Mouse (Mus musculus): ENCODE results near the gene Eda.
A peak's percentile ranks its signal among the peaks of the same experiment; 100 is the strongest.

The Eda gene

DNA sequence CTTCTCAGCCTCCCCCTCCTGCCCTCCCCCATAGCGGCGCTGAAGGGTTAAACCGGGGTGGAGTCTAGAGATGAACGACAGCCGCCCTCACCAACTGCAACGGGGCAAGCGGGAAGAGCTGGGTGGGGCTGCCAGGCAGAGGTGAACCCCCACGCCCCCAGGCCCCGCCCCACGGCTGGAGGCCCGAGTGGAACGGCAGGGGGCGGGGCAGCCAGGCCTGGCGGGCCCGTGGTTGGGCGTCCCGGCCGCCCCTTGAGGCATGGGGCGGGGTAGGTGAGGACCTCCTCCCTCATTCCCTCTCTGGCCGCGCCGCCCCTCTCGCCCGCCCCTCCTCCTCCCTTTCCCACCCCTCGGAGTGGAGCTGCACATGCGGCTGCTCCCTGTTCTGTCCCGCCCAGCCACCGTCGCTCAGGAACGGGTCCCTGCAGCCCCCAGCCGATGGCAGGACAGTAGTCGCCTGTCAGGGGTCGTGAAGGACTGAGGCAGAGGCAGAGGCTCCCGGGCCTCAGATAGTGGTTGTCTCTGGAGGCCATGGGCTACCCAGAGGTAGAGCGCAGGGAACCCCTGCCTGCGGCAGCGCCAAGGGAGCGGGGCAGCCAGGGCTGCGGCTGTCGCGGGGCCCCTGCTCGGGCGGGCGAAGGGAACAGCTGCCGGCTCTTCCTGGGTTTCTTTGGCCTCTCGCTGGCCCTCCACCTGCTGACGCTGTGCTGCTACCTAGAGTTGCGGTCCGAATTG is at the start of gene Eda:
Eda (plus strand) TSS at position 357 of the 735 bp plus-strand sequence.
- DNase-seq (ENCODE audit: low read depth, low spot score): no peak

DNA sequence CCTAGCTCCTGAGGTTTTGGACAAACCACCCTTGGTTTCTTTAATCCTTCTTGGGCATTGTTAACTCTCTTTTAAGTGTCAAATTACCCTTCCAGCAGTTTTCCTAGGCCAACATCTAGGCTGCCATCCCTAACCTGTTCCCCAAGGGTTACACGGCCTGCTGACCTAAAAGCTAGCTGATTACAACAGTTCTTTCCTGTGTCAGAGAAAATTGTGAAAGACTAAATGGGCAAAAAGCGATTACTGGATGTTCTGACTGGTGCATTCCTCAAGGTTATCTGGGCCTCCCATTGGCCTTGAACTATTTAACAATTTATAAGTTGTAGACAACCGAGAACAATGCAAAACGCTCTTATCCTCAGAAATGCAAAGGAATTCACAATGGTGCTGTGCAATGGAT is 14.4 kb upstream of the Eda start:
- DNase-seq (ENCODE audit: low read depth, low spot score): no peak

DNA sequence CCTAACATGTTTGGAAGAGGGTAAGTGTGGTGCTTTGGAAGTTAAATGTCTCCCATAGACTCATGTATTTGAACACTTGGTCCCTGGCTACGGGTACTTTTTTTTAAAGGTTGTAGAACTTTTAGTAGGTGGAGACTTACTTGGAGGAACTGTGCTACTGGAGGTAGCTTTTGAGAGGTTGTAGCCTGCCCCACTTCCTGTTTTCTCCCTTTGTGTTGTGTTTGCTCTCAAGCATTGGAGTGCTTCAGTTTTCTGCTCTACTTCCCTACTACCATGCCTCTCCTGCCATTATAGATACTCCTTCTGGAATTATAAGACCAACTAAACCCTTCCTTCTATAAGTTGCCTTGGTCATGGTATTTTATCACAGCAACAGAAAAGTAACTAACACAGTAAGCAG is 5.3 kb upstream of the Eda start:
- DNase-seq (ENCODE audit: low read depth, low spot score): no peak

DNA sequence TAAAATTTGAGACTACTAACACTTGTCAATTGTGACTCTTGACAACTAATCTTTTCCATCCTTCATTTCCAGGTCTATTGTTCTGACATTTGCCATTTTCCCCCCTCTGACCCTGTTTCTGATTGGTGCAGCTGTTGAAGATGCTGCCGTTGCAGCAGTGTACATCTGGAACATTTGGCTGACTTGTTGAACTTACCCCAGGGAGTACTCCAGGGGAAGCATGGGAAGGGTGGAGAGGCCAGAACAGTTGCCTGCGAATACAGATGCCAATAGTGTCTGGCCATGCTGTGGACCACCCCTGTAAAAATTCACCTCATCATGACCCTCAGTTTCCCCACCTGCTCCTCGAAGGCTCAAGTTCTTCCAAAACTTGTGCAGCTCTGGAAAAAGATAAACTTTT is 1.0 kb upstream of the Eda start:
- DNase-seq (ENCODE audit: low read depth, low spot score): no peak

DNA sequence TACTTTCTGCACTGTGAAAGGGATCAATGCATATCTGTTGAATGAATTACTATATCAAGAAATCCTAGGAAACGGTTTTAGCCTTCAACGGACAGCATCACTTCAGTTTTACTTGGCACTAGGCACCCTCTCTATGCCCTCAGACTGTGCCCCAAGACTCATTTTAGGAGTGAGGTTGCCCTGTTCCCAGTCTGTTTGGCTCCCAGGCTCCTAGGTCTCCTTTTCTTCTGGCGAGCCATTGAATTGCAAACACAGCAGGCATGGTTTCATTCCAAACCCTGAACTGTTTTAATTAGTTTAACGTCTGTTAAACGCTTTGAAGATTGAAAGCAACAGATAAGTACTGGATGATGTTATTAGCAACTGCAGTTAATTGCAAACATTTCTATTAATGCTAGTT is 603 bp upstream of the Eda start:
- no peak for DNase-seq (ENCODE audit: low read depth, low spot score)

DNA sequence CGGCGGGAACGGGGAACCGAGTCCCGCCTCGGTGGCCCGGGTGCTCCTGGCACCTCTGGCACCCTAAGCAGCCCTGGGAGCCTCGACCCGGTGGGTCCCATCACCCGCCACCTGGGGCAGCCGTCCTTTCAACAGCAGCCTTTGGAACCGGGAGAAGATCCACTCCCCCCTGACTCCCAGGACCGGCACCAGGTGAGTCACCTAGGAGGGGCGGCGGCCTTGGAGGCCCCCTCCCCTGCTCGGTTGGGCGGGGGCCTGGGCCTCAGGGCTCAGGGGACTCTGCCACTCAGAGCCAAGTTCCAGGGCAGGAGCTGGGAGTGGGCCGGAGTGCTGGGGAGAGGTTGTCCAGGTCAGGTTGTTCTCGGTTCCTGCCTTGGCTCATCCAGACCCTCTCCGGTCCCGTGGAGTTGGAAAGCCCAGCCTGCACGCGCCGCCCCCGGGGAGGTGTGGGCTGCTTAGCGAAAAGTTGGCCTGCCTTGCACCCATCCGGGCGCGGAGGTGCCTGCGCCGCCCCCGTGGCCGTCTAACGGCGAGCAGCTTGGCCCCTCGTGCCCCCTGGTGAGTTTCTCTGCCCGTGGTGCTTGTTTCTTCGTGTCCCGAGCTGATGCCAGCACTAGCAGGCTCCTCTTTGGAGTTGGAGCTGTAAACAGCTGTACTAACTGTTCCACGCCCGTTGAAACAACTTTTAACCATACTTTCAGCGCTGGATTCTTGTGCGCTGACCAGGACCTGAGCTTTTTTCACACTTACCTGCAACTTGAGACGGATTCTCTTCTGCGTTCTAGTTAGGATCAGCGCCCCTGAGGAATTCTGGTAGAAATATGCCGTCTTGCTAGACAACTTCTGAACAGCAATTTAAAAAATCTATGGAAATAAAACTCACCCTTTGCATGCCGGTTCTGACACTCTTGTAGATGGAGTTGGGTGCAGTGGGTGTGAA is 849 bp downstream of the Eda start:
- no peak for DNase-seq (ENCODE audit: low read depth, low spot score)

DNA sequence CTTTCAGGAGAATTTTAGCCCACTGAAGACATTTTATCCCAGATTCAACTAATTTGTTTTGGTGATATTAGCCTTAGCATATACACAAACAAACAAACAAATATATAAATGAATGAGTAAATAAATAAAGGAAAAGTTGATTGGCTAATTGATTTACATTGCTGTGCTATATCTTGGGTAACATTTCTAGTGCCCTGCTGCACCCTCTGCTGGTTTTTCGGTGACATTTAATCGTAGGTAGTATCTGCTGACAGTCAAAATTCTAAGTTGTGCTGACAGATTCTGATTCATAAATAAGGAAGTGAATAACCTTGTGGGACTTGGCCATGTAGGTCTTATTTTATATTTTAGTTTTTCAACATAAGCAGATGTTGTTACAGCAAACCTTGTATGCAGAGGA is 2.9 kb downstream of the Eda start:
- no peak for DNase-seq (ENCODE audit: low read depth, low spot score)

DNA sequence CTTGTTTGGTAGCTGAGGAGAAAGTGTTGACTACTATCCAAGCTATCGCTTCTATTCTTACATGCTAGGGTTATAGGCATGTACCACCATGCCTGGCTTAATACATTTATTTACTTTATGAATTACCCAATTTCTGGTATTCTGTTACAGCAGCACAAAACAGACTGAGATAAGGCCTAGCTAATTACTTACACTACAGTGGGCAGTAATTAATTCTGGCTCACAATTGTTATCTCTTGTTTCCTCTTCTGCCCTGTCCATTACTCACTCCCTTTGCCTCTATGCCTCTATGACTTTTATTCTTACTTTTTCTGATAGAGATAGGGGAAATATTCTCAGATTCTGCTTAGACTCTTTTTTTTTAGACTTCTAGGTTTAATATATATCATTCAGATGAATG is 18.0 kb downstream of the Eda start:
- DNase-seq (ENCODE audit: low read depth, low spot score): no peak

DNA sequence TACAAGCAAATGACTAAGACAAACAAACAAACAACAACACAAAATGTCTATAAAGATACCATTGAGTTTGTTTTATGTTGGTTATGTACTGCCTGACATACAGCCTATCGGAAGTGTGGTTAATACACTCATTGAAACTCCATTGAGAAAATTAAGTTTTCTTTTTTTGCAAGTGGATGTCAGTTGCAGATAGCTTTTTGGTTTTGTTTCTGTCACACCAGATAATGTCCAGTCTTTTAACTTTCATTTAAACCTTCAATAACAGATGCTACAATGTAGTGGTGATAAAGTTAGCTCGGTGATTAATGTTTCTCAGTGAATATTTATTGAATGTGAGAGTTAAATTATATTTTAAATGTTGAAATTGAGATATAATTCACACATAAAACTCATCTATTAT is 23.9 kb downstream of the Eda start:
- DNase-seq (ENCODE audit: low read depth, low spot score): no peak

DNA sequence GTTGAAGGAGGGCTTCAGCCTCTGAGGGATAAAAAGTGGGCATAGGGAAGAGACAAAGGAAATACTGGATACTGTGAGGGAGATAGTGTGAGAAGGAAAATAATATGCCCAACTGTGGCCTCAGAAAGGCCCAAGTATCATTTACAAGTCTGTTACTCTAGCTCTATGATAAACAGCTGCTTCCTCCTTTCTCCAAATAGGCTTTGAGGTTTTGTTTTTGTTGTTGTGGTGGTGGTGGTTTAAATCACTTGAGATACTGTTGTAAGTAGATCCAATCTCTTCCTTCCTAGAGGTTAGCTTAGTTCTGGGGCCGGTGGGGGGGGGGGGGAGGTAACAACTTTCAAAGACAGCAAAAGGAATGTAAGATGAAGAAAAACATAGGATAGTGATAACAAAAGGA is 143.0 kb downstream of the Eda start:
- DNase-seq (ENCODE audit: low read depth, low spot score): no peak

DNA sequence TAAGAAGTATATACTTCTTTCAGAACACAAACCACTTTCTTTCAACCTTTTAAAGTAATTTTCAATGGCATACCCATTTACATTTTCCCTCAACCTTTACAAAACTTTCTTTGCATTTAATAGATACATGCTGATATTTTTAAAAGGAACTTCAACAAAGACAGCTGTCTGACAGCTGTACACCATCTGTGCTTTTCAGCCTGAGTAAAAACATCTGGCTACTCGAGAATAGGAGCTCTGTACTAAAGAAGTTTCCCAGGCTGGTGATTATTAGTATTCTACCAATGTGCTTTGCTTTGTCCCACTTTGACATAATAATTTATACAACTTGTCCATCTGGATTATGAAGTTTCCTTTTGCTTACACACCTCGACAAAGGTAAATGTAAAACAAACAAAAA is 219.9 kb downstream of the Eda start:
- no peak for DNase-seq (ENCODE audit: low read depth, low spot score)

DNA sequence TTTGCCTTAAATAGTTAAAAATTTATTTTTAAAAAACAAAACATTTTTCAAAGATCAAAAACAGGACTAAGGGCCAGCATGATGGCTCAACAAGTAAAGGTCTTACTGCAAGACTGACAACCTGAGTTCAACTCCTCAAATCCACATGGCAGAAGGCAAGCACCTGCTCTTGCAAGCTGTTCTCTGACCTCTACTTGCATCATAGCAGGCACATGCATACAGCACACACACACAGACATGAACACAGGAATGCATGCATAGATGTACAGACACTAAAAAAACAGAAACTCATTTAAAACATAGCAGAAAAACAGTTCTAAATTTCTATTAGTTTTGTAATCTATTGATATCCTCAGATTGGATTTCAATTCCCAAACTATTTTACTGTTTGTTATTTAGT is 338.2 kb downstream of the Eda start:
- DNase-seq (ENCODE audit: low read depth, low spot score): no peak

DNA sequence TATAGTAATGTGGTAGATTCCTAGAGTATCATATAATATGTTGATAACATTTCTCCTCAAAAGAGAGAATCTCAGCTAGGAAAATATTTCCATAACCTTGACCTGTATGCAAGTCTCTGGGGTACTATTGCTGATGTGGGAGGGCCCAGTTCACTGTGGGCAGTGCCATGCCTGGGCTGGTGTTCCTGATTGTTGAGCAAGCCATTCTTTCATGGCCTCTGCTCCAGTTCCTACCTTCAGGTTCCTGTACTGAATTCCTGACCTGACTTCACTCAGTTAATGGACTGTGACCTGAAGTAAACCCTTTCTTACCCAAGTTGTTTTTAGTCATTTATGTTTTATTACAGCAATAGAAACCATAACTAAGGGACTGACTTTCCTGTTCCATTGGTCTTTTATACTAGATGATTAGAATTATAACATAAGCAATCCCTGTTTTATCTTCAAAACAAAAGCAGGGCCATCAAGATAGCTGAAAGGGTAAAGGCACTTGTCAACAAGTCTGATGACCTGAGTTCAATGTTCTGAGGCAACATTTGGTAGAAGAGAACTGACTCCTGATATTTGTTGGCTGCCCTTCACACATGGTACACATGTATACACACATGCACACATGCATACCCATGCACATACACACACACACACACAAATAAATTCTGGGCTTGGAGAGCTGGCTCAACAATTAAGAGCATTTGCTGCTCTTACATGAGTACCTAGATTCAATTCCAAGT is 338.9 kb downstream of the Eda start:
- no peak for DNase-seq (ENCODE audit: low read depth, low spot score)

DNA sequence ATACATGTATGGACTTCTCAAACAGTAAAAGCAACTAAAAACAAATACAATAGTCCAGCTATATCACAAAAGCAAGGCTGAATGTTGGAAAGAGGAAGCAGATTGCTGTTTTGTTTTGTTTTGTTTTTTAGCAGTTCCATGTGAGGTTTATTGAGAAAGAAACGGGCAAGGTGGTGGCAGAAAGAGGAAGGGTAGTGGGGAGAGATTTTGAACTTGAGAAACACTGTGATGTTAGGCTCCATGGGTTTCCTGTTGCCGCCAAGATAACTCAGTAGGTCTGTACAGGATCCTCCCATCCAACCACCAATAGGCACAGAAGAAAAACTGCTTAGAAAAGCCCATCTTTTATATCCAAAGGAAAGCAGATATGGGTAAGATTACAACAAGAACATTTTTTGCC is 365.3 kb downstream of the Eda start:
- DNase-seq (ENCODE audit: low read depth, low spot score): no peak

DNA sequence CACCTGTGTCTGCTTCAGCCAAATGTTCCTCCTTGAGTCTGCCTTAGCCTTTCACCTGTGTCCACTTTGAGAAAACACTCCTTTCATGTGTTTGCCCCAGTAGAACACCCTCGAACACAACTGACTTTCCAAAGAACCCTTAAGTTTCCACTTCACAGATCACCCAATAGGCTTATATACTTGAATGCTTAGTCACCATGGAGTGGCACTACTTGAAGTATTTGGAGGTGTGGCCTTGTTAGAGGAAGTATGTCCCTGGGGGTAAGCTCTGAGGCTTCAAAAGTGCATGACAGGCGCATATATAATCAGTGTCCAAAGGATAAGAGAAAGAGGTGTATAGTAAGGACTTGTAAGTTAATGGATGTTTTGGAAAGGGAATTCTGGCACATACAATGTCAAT is 369.0 kb downstream of the Eda start:
- no peak for DNase-seq (ENCODE audit: low read depth, low spot score)

DNA sequence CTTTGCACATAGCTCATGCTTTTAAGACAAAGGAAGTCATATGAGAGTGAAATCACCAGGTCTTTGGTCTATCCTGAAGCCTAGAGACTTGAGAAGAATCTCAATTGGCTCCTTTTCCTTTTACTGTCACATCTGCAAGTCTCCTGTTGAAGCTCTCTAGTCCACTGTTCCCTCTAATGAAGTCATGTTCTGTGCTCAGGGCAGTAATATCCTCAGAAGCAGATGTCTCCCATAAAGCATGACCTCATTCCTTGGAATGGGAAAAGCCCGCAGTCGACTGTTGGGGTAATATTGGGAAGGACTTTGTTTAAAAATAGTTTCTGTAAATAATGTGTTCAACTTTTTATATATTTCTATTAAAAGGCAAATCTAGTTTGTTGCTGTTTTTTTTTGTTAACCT is 381.6 kb downstream of the Eda start:
- no peak for DNase-seq (ENCODE audit: low read depth, low spot score)

DNA sequence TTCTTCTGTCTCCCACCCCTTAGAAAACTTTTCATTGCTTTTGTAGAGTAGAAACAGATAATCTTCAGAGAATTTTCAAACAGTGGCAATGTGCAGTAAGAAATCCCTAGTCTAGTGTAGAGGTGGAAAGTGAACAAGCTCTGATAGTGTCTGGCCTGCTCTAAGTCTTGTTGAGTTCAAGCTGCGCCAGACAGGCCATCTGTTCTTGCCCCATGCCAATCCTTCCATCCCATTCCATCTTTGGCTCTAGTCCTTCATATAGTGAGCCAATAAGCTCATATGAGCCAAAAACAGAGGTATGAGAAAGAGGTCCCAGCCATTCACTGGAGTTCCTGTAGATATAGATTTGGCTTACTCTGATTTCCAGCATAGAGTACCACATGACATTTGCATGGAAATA is 414.5 kb downstream of the Eda start:
- no peak for DNase-seq (ENCODE audit: low read depth, low spot score)

DNA sequence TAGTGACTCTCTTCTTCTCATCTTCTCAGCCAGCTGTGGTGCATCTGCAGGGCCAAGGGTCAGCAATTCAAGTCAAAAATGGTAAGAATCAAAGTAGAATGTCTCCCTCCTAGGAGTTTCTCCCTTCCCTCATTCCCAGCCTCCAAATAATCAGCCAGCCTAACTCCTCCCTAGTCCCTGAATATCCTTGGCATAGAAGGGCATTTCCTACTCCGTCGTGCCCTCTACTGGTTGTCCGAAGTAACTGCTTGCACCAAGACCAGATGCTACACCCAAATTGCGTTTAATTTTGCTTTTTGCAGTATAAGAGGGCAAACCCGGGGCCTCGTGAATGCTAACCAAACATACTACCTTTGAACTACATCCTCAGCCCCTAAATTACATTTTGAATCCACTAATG is 416.9 kb downstream of the Eda start:
- peak; percentile 3 for DNase-seq (ENCODE audit: low read depth, low spot score)

DNA sequence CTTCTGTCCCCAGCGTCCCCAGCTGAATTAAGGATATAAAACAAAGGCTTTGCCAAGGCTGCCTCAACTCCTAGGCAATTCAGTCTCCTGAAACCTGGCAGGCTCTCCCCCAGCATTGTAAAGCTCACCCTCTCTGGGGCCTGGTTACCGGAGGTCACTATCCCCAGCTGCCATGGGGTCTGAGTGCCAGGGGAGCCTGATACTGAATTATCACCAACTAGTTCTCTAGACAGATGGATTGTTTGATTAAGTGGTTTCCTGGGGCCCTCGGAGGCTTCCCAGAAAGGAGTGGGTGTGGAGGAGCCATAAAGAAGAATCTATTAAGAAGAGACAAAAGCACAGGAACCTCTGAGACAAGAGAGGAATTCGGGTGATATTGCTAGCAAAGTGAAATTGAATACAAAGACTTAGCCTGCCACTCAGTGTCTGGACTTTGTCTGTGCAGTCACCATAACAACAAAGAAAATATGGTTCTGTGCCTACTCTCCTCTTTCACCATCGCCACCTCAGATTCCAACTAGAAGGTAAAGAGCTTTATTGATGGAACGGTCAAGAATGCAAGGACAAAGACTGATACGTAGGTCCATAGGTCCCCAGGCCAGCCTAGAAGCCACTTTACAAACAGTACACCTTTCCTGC is 418.9 kb downstream of the Eda start:
- no peak for DNase-seq (ENCODE audit: low read depth, low spot score)

DNA sequence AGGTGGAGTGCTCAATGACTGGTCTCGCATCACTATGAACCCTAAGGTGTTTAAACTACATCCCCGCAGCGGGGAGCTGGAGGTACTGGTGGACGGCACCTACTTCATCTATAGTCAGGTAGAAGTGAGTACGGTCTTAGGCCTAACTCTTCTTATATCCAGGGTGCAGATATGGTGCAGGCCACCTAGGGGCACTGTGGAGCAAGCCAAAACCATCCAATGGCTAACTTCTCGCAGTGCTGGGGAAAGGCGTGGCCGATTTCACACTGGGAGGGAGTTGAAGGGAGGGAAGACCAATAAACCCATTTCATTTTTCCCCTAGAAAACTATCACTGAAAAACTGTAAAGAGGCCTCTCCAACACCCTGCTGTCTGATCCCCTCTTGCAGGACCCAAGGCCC is 419.6 kb downstream of the Eda start:
- DNase-seq (ENCODE audit: low read depth, low spot score): no peak

DNA sequence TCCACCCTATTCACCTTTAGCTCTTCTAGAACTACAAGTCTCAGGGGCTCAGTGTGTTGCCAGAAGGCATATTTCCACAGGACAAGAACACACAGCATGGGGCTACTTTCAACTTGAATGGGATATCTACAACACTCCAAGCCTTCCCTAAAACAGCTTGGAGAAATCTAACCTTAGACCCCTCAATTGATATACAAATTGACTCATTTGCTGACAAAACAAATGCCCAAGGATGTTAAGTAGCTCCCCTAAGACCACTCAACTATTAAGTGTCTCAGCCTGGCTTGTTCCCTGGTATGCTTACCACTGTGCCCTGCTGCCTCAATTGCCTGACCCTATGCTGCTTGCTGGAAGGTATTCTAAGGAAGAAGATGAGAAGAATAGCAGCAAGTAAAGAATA is 425.5 kb downstream of the Eda start:
- DNase-seq (ENCODE audit: low read depth, low spot score): no peak

DNA sequence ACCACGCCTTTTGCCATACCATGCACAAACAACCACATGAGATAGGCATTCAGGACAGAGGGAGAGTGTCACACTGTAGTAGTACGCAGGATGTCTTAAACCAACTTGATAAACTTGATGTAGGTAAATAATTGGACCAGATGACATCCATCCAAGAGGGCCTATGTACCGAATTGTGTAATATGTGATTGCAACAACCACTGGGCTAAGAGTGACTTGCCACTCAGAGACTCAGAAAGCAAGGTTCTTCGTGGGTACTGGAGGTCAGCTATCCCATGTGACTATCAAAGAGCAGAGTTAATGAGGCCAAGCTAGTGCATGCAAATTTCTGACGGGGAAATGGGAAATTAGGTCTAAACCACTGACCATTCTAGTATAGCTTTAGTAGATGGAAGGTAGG is 426.3 kb downstream of the Eda start:
- DNase-seq (ENCODE audit: low read depth, low spot score): no peak

Measured in retina, adult 2 months (tissue).